Mouse (Mus musculus): ENCODE results near the gene Tead4.
"Not testable (repeated sequence)": the region's sequence is repeated elsewhere in the genome, so short reads cannot be mapped to it uniquely, and the experiment has no call there.

Gene Tead4

GRCm38 (mm10) chr6:128234206-128234605, 66.4 kb downstream of the Tead4 start:
- DNase-seq, result peak; percentile 69

GRCm38 (mm10) chr6:128232216-128232615, 68.4 kb downstream of the Tead4 start:
- DNase-seq, result no peak

GRCm38 (mm10) chr6:128231741-128232140, 68.9 kb downstream of the Tead4 start:
- DNase-seq, result no peak

DNA sequence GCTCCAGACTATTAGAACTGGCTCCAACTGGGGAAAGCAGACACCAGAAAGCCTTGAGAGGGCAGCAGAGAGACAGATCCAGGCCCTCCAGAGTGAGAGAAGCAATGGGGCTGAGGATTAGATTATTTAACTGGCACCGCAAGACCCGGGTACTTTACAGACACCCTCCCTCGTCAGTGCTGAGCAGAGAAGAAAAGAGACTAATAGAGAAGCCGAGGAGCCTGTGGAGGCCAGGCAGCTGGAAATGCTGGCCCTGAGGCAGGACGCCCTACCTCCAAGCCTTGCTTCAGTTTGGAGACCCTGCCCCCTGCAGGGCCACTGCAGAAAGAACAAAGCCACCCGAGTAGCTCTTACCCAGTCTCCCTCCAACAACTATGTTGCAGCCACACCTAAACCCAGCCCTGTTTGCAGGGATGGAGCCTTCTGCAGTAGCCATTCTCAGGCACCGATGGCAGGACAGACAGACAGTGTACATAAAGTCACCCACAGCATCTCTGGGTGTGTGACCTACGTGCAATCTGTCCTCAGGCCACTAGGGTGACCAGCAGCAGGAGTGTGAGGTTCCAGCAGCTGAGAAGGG, 73.1 kb downstream of the Tead4 start:
- peak; percentile 49 for DNase-seq

DNA sequence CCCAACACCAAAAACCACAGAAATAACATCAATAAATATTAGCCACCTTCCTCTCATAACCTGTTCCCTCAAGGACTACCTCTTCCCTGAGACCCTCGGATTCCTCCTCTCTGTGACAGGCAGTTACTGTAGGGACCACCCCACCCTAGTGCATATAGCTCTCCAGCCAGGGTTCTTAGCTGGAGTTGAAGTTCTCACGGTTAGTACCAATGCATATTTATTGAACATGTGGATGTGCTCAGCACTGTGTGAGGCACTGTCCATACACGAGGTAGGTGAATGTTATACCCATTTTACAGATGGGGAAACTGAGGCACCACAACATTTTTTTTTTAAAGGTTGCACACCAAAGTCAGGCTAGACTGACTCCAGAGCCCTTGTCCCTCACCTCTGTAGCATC, 73.7 kb downstream of the Tead4 start:
- no peak for DNase-seq

GRCm38 (mm10) chr6:128225846-128226176, 74.8 kb downstream of the Tead4 start:
- no peak for DNase-seq

DNA sequence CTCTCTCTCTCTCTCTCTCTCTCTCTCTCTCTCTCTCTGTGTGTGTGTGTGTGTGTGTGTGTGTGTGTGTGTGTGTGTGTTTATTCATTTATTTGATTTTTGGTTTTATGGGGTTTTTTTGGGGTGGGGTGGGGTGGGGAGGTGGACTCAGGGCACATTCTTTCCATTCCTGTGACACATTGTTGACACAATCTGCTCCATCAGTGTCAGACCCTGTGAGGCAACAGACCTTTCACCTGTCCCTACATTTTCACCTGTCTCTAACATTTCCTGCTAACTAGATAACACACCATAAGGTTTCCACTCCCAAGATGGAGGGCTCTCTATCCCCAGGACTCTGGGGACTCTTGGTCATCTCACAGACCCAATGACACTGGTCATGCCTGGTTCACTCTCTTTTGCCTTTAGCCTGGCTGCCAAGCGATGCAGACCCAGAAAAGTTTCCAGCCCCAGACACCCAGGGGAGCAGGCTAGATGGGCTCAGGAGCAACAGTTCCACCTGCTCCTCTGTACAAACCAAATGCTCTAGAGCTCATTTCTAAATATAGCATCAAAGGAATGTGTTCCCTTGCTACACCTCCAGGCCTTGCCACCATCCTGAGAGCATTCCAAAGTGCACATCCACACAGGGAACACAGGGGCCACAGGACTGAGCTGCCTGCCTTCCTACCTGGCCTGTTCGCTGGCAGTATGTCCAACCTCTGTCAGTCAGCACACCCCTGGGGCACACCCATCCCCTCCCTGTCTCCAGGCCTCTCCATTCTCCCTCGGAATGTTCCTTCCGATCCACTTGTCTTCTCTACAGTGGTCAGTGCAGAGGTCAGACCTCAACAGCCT, 75.4 kb downstream of the Tead4 start:
- DNase-seq, result no peak

DNA sequence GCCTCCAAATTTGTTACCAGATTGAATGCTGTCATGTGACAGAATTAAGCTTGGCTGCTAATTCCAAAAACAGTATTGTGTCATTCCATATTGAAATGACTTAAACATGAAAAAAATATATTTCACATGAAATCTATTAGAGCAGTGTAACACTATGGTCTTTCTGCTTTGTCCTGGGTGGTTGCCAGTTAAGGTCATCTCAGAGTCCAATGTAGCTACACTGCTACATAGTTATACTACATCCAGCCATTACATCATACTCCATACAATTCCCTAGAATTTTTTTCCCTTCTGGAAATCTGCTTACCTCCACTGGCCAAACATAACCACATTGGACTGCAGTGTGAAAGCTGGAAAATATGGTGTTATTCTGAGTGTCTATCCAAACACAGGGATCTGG, 77.5 kb downstream of the Tead4 start:
- DNase-seq, result no peak

- not testable (repeated sequence) for DNase-seq
Measured at GRCm38 (mm10) chr6:128215004-128215403, 85.6 kb downstream of the Tead4 start.

DNA sequence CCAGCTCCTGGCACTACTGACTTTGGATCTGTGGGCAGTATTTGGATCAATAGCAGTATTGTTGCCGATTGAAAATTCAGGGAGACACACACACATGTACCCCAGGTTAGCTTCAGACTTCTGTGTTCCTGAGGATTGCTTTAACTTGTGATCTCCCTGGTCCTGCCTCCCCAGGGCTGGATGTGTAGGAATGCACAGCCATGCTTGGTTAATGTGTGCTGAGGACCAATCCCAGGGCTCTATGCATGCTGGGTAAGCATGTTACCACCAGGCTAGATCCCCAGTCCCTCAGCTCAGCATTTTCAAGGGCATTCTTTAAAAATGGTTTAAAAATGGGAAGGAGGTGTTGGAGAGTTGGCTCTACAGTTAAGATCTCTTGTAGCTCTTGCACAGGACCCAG, 91.4 kb downstream of the Tead4 start:
- DNase-seq, result not testable (repeated sequence)

- no peak for DNase-seq
Measured at GRCm38 (mm10) chr6:128208491-128209170, 92.0 kb downstream of the Tead4 start.

- no peak for DNase-seq
Measured at GRCm38 (mm10) chr6:128203557-128203956, 97.1 kb downstream of the Tead4 start.

GRCm38 (mm10) chr6:128200847-128201640, 99.6 kb downstream of the Tead4 start:
- peak; percentile 85 for DNase-seq

GRCm38 (mm10) chr6:128200116-128200846, 100.3 kb downstream of the Tead4 start:
- peak; percentile 98 for DNase-seq

- no peak for DNase-seq
Measured at GRCm38 (mm10) chr6:128183521-128183920, 117.1 kb downstream of the Tead4 start.

- DNase-seq, result no peak
Measured at GRCm38 (mm10) chr6:128181176-128181575, 119.4 kb downstream of the Tead4 start.

GRCm38 (mm10) chr6:128179651-128180050, 121.0 kb downstream of the Tead4 start:
- no peak for DNase-seq

DNA sequence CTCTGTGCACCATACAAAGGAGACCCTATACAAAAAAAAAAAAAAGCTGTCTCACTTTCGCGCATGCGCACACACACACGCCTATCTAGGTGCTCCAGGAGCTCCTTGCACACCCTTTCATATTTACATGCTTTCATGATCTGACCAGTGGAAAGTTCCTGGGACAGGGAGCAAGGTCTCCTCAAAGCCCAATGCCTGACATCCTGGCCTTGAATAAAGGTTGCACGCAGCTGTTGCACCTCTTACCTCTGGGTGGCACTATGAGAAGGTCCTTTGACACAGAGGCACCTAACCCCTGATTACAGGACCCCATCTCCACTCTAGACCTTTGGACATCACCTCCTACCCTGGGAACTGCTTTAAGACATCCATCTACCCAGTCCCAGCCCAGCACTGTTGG, 121.4 kb downstream of the Tead4 start:
- DNase-seq, result peak; percentile 24

DNA sequence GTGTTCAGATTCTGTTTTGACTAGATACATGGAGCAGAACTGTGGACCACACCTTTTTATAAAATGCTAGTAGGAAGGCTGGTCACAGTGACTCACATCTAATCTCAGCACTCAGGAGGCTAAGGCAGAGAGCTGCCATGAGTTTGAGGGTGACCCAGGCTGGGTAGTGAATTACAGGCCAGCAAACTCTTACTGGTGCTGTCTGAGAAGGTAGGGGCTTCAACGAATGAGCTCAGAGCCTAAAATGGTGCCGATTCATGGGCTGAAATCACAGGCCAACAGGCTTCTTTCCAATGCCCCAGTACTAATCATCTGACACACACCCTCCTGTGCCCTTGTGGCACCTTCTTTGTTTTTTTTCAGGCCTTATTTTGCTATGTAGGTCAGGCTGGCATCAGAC, 121.9 kb downstream of the Tead4 start:
- DNase-seq, result no peak

Measured in embryo, embryonic 11 days (tissue).